Mouse (Mus musculus) layer of hippocampus, adult 2 months (tissue): ENCODE measurements around the gene Atp6v0e. TPM values are rescaled to one million over a fixed set of nuclear protein-coding genes. Genes with fewer than 3 reads are reported as not detected.
A peak's percentile ranks its signal among the peaks of the same experiment; 100 is the strongest.

Experiments used
- DNase-seq, 2 experiments: peaks; one replicate each; pipeline ENCODE4 v3.0.0; 2022; ENCODE audit warnings: low spot score in 2 of 2
- H3K27ac ChIP-seq: fragments of 200-600 bp; 2 replicates; pipeline ENCODE4 v1.8.1; 2022
- H3K4me3 ChIP-seq: fragments of 200-600 bp; 2 replicates; pipeline ENCODE4 v1.8.1; 2022; ENCODE audit warnings: mild to moderate bottlenecking
- CTCF ChIP-seq: fragments of 200-600 bp; conservative IDR thresholded peaks from 2 replicates; pipeline ENCODE4 v1.8.1; 2022; ENCODE audit warnings: antibody characterized with exemption, mild to moderate bottlenecking, moderate library complexity
- total RNA-seq, 2 experiments: library from RNA; stranded (reverse); gene quantifications; 2 replicates each; pipeline ENCODE4 v1.2.3; 2021

Atp6v0e gene
- total RNA-seq, 2 experiments from 2014 or later: 47.0 to 56.7 TPM

- no peak for TF ChIP-seq CTCF
- Histone ChIP-seq H3K27ac (peak overlapping the region; percentile 49; the same call in 1 of the 2 replicates), H3K4me3 (no peak overlapping the region)
- no peak for DNase-seq
Observed at GRCm38 (mm10) chr17:26644509-26645410, 18.3 kb upstream of the Atp6v0e start.

- Histone ChIP-seq H3K27ac (no peak overlapping the region; the same call in none of the 2 replicates), H3K4me3 (no peak overlapping the region)
- no peak for DNase-seq
- no peak for TF ChIP-seq CTCF
Observed at GRCm38 (mm10) chr17:26645411-26645854, 17.6 kb upstream of the Atp6v0e start.

- Histone ChIP-seq H3K4me3 (no peak overlapping the region), H3K27ac (peak overlapping the region; percentile 68)
- peak in 1 of 2 experiments; percentile 38 for DNase-seq
- no peak for TF ChIP-seq CTCF
Observed at GRCm38 (mm10) chr17:26647283-26647682, 15.7 kb upstream of the Atp6v0e start.

- DNase-seq: no peak
- peak overlapping the region; percentile 93; the same call in 1 of the 2 replicates for H3K27ac ChIP-seq
Observed at GRCm38 (mm10) chr17:26649565-26649964, 13.5 kb upstream of the Atp6v0e start.

GRCm38 (mm10) chr17:26650451-26651363 is 12.3 kb upstream of the Atp6v0e start:
- DNase-seq: no peak
- peak; percentile 66 for TF ChIP-seq CTCF
- peak overlapping the region; percentile 93 for H3K27ac ChIP-seq
- H3K4me3 ChIP-seq: no peak overlapping the region

More at GRCm38 (mm10) chr17:26649565-26649964, 13.5 kb upstream of the Atp6v0e start:
- peak; percentile 41 for TF ChIP-seq CTCF
- no peak overlapping the region for H3K4me3 ChIP-seq

GRCm38 (mm10) chr17:26658854-26659572 is 4.0 kb upstream of the Atp6v0e start:
- TF ChIP-seq CTCF: no peak
- no peak overlapping the region for H3K4me3 ChIP-seq
- DNase-seq: no peak
- no peak overlapping the region for H3K27ac ChIP-seq

GRCm38 (mm10) chr17:26659573-26659915 is 3.5 kb upstream of the Atp6v0e start:
- no peak for DNase-seq
- no peak for TF ChIP-seq CTCF
- H3K27ac ChIP-seq: peak overlapping the region; percentile 47; the same call in 1 of the 2 replicates
- no peak overlapping the region for H3K4me3 ChIP-seq

GRCm38 (mm10) chr17:26660192-26660912 is 2.7 kb upstream of the Atp6v0e start:
- Histone ChIP-seq H3K4me3 (peak overlapping the region; percentile 43), H3K27ac (peak overlapping the region; percentile 88)
- peak; percentile 84 to 90 for DNase-seq
- peak; percentile 78 for TF ChIP-seq CTCF

GRCm38 (mm10) chr17:26662204-26662603 is 827 bp upstream of the Atp6v0e start:
- TF ChIP-seq CTCF: no peak
- no peak overlapping the region for H3K27ac ChIP-seq
- no peak overlapping the region for H3K4me3 ChIP-seq
- DNase-seq: no peak

- DNase-seq: no peak
- Histone ChIP-seq H3K4me3 (no peak overlapping the region), H3K27ac (no peak overlapping the region)
- TF ChIP-seq CTCF: no peak
Observed at GRCm38 (mm10) chr17:26665600-26665999, 2.6 kb downstream of the Atp6v0e start.

GRCm38 (mm10) chr17:26671268-26671667 is 8.2 kb downstream of the Atp6v0e start:
- H3K4me3 ChIP-seq: no peak overlapping the region
- no peak for TF ChIP-seq CTCF
- peak; percentile 50 to 66 for DNase-seq
- H3K27ac ChIP-seq: peak overlapping the region; percentile 77

GRCm38 (mm10) chr17:26675845-26676244 is 12.8 kb downstream of the Atp6v0e start:
- no peak for DNase-seq
- no peak for TF ChIP-seq CTCF
- Histone ChIP-seq H3K4me3 (peak overlapping the region; percentile 89), H3K27ac (peak overlapping the region; percentile 97)
